Mouse (Mus musculus) embryonic facial prominence, embryonic 10.5 days (tissue): ENCODE results near the gene Ctnnd2. TPM values are rescaled to one million over a fixed set of nuclear protein-coding genes. Genes with fewer than 3 reads are reported as not detected.

Experiments used
- DNase-seq: peaks from one replicate; pipeline ENCODE4 v3.0.0-alpha.2; 2017; ENCODE audit warnings: low spot score
- H3K27ac ChIP-seq: fragments of 300-500 bp; sonication (generic); replicated peaks from 2 replicates; pipeline ENCODE4 v1.5.1; 2016; ENCODE audit warnings: mild to moderate bottlenecking
- H3K27me3 ChIP-seq: fragments of 300-500 bp; sonication (generic); replicated peaks from 2 replicates; pipeline ENCODE4 v1.6.1; 2016; ENCODE audit warnings: low read depth, mild to moderate bottlenecking; ENCODE audit not compliant: poor library complexity, severe bottlenecking
- H3K36me3 ChIP-seq: fragments of 300-500 bp; sonication (generic); replicated peaks from 2 replicates; pipeline ENCODE4 v1.6.1; 2016; ENCODE audit warnings: mild to moderate bottlenecking, moderate library complexity
- H3K4me1 ChIP-seq: fragments of 300-500 bp; sonication (generic); 2 replicates; pipeline ENCODE4 v1.6.1; 2016
- H3K4me3 ChIP-seq: fragments of 300-500 bp; sonication (generic); 2 replicates; pipeline ENCODE4 v1.5.1; 2016; ENCODE audit warnings: mild to moderate bottlenecking, moderate library complexity
- H3K9me3 ChIP-seq: fragments of 300-500 bp; sonication (generic); 2 replicates; pipeline ENCODE4 v1.6.1; 2016; ENCODE audit warnings: mild to moderate bottlenecking
- WGBS: fragments of 180-500 bp; shearing (Covaris S2); methylation state at CpG from one replicate; pipeline ENCODE4 v1.1.7; 2016; 5-methylcytosine and 5-hydroxymethylcytosine counted together
- polyA plus RNA-seq: library from polyadenylated mRNA; unstranded; fragments of >200 nt; fragmentation: Nextera tagmentation; extraction: Ambion mirVana; gene quantifications from 2 replicates; pipeline ENCODE4 v1.2.1, GENCODE M21; 2016

Gene Ctnnd2
- polyA plus RNA-seq, 1 experiment from 2014 or later, result 13.3 TPM

GRCm38 (mm10) chr15:30191931-30192668, 19.7 kb downstream of the Ctnnd2 start:
- no peaks in the 10 kb centered on the region; the same call in 1 of the 2 replicates for H3K9me3 ChIP-seq
- DNase-seq, result no peak
- WGBS, result 63% methylated on average over 5 of the region's 5 CpGs

GRCm38 (mm10) chr15:30198429-30198828, 26.0 kb downstream of the Ctnnd2 start:
- no peaks in the 10 kb centered on the region for H3K4me1 ChIP-seq
- H3K36me3 ChIP-seq, result no peaks in the 10 kb centered on the region
- no peak overlapping the region for H3K27ac ChIP-seq
- no peaks in the 10 kb centered on the region for H3K9me3 ChIP-seq
- 90% methylated on average over 3 of the region's 3 CpGs for WGBS
- H3K4me3 ChIP-seq, result no peak overlapping the region
- no peaks in the 10 kb centered on the region for H3K27me3 ChIP-seq
- no peak for DNase-seq

More at GRCm38 (mm10) chr15:30191931-30192668, 19.7 kb downstream of the Ctnnd2 start:
- Histone ChIP-seq H3K27ac (no peak overlapping the region), H3K27me3 (no peaks in the 10 kb centered on the region), H3K4me1 (no peaks in the 10 kb centered on the region), H3K4me3 (no peak overlapping the region), H3K36me3 (no peaks in the 10 kb centered on the region)

GRCm38 (mm10) chr15:30199785-30200184, 27.4 kb downstream of the Ctnnd2 start:
- no peak overlapping the region for H3K27ac ChIP-seq
- H3K36me3 ChIP-seq, result no peaks in the 10 kb centered on the region
- H3K4me1 ChIP-seq, result no peaks in the 10 kb centered on the region
- no peaks in the 10 kb centered on the region for H3K9me3 ChIP-seq
- no peaks in the 10 kb centered on the region for H3K27me3 ChIP-seq
- WGBS, result 93% methylated on average over 1 of the region's 1 CpGs
- no peak for DNase-seq
- no peak overlapping the region for H3K4me3 ChIP-seq

GRCm38 (mm10) chr15:30201211-30201610, 28.8 kb downstream of the Ctnnd2 start:
- 93% methylated on average over 2 of the region's 2 CpGs for WGBS
- no peak overlapping the region for H3K27ac ChIP-seq
- no peaks in the 10 kb centered on the region for H3K36me3 ChIP-seq
- DNase-seq, result no peak
- no peak overlapping the region for H3K4me3 ChIP-seq
- H3K27me3 ChIP-seq, result no peaks in the 10 kb centered on the region
- no peaks in the 10 kb centered on the region for H3K4me1 ChIP-seq
- no peaks in the 10 kb centered on the region for H3K9me3 ChIP-seq

- WGBS, result 98% methylated on average over 3 of the region's 3 CpGs
- Histone ChIP-seq H3K4me1 (no peaks in the 10 kb centered on the region), H3K27ac (no peak overlapping the region), H3K27me3 (no peaks in the 10 kb centered on the region), H3K9me3 (no peaks in the 10 kb centered on the region), H3K36me3 (no peaks in the 10 kb centered on the region), H3K4me3 (no peak overlapping the region)
- no peak for DNase-seq
These were observed 29.2 kb downstream of the Ctnnd2 start for GRCm38 (mm10) chr15:30201617-30202016.

- 74% methylated on average over 5 of the region's 5 CpGs for WGBS
These were observed 40.4 kb downstream of the Ctnnd2 start for GRCm38 (mm10) chr15:30212746-30213145.

GRCm38 (mm10) chr15:30215871-30216270, 43.5 kb downstream of the Ctnnd2 start:
- Histone ChIP-seq H3K9me3 (no peaks in the 10 kb centered on the region), H3K27ac (no peak overlapping the region), H3K4me1 (no peaks in the 10 kb centered on the region), H3K27me3 (no peaks in the 10 kb centered on the region), H3K36me3 (no peaks in the 10 kb centered on the region), H3K4me3 (no peak overlapping the region)
- WGBS, result 85% methylated on average over 4 of the region's 4 CpGs
- DNase-seq, result no peak

More at GRCm38 (mm10) chr15:30212746-30213145, 40.4 kb downstream of the Ctnnd2 start:
- H3K36me3 ChIP-seq, result no peaks in the 10 kb centered on the region
- no peaks in the 10 kb centered on the region for H3K27me3 ChIP-seq
- no peaks in the 10 kb centered on the region for H3K9me3 ChIP-seq
- no peak overlapping the region for H3K27ac ChIP-seq
- DNase-seq, result no peak
- H3K4me3 ChIP-seq, result no peak overlapping the region
- H3K4me1 ChIP-seq, result no peaks in the 10 kb centered on the region

- no peaks in the 10 kb centered on the region for H3K36me3 ChIP-seq
- H3K27ac ChIP-seq, result no peak overlapping the region
- WGBS, result 92% methylated on average over 4 of the region's 4 CpGs
- no peaks in the 10 kb centered on the region for H3K4me1 ChIP-seq
- H3K27me3 ChIP-seq, result no peaks in the 10 kb centered on the region
- no peaks in the 10 kb centered on the region for H3K9me3 ChIP-seq
- DNase-seq, result no peak
- no peak overlapping the region for H3K4me3 ChIP-seq
These were observed 56.7 kb downstream of the Ctnnd2 start for GRCm38 (mm10) chr15:30229112-30229511.

- Histone ChIP-seq H3K36me3 (no peaks in the 10 kb centered on the region), H3K27me3 (no peaks in the 10 kb centered on the region), H3K27ac (no peak overlapping the region), H3K4me1 (no peaks in the 10 kb centered on the region), H3K9me3 (no peaks in the 10 kb centered on the region), H3K4me3 (no peak overlapping the region)
- 93% methylated on average over 10 of the region's 10 CpGs for WGBS
- no peak for DNase-seq
These were observed 63.0 kb downstream of the Ctnnd2 start for GRCm38 (mm10) chr15:30235210-30236034.

GRCm38 (mm10) chr15:30240881-30241280, 68.5 kb downstream of the Ctnnd2 start:
- Histone ChIP-seq H3K27ac (no peak overlapping the region), H3K4me3 (no peak overlapping the region), H3K9me3 (no peaks in the 10 kb centered on the region), H3K4me1 (no peaks in the 10 kb centered on the region), H3K27me3 (no peaks in the 10 kb centered on the region), H3K36me3 (no peaks in the 10 kb centered on the region)
- WGBS, result 81% methylated on average over 2 of the region's 2 CpGs
- no peak for DNase-seq

- Histone ChIP-seq H3K4me3 (no peak overlapping the region), H3K36me3 (no peaks in the 10 kb centered on the region), H3K4me1 (no peaks in the 10 kb centered on the region), H3K27me3 (no peaks in the 10 kb centered on the region), H3K9me3 (no peaks in the 10 kb centered on the region), H3K27ac (no peak overlapping the region)
- WGBS, result 91% methylated on average over 10 of the region's 10 CpGs
- no peak for DNase-seq
These were observed 96.4 kb downstream of the Ctnnd2 start for GRCm38 (mm10) chr15:30268822-30269221.

GRCm38 (mm10) chr15:30271141-30271572, 98.8 kb downstream of the Ctnnd2 start:
- Histone ChIP-seq H3K4me3 (no peak overlapping the region), H3K27me3 (no peaks in the 10 kb centered on the region), H3K27ac (no peak overlapping the region), H3K9me3 (no peaks in the 10 kb centered on the region), H3K4me1 (no peaks in the 10 kb centered on the region), H3K36me3 (no peaks in the 10 kb centered on the region)
- WGBS, result 80% methylated on average over 8 of the region's 8 CpGs
- no peak for DNase-seq

GRCm38 (mm10) chr15:30272326-30272725, 99.9 kb downstream of the Ctnnd2 start:
- Histone ChIP-seq H3K27ac (no peak overlapping the region), H3K36me3 (no peaks in the 10 kb centered on the region), H3K9me3 (no peaks in the 10 kb centered on the region), H3K4me3 (no peak overlapping the region), H3K27me3 (no peaks in the 10 kb centered on the region), H3K4me1 (no peaks in the 10 kb centered on the region)
- WGBS, result 88% methylated on average over 4 of the region's 4 CpGs
- no peak for DNase-seq
